Mouse (Mus musculus) brain, embryonic 14.5 days (tissue): ENCODE data around the gene Smim14.

Experiments
- CTCF ChIP-seq: fragments of 200-500 bp; IDR thresholded peaks from 2 replicates; pipeline ENCODE4 v1.5.1; 2012; ENCODE audit warnings: inconsistent platforms, mild to moderate bottlenecking, moderate library complexity, borderline replicate concordance; ENCODE audit not compliant: insufficient read depth, insufficient read length; ENCODE audit errors: extremely low read depth
- POLR2A ChIP-seq: fragments of 200-500 bp; IDR thresholded peaks from 2 replicates; pipeline ENCODE4 v1.6.1; 2012; ENCODE audit warnings: mild to moderate bottlenecking, inconsistent platforms, borderline replicate concordance; ENCODE audit not compliant: poor library complexity, insufficient read depth, insufficient read length, severe bottlenecking; ENCODE audit errors: extremely low read depth

- TF ChIP-seq CTCF (no peak), POLR2A (no peak)
These were observed 70.1 kb downstream of the Smim14 start for GRCm38 (mm10) chr5:65466911-65467310.
